Mouse (Mus musculus): ENCODE data around the gene Abcg5. TPM values are rescaled to one million over a fixed set of nuclear protein-coding genes. Genes with fewer than 3 reads are reported as not detected.

Abcg5 gene
- 2.6 and 3.1 TPM in 2 replicates for polyA plus RNA-seq (2012; rRNA removed)

GRCm38 (mm10) chr17:84682734-84683717 is at the start of gene Abcg5:
TSS of gene Abcg5 (minus strand) at chr17:84683011.

GRCm38 (mm10) chr17:84675951-84676366 is 6.9 kb downstream of the Abcg5 start, which contains the start of gene Abcg8:
TSS of gene Abcg8 (plus strand) at chr17:84676302.

GRCm38 (mm10) chr17:84626276-84626856 is 56.4 kb downstream of the Abcg5 start, which contains the start of gene Dync2li1:
TSS of gene Dync2li1 (plus strand) at chr17:84626496.

Other genes starting within 250 kb of the Abcg5 start
- gene Thada, start 216.8 kb downstream of the Abcg5 start, polyA plus RNA-seq (2012; rRNA removed): 6.1 and 6.8 TPM in 2 replicates
- gene Plekhh2, start 171.1 kb downstream of the Abcg5 start, polyA plus RNA-seq (2012; rRNA removed): 4.0 and 7.3 TPM in 2 replicates
- 25.3 and 26.9 TPM in 2 replicates for gene Dync2li1, start 56.5 kb downstream of the Abcg5 start, polyA plus RNA-seq (2012; rRNA removed)
- 0.35 and 0.43 TPM in 2 replicates for gene Abcg8, start 6.7 kb downstream of the Abcg5 start, polyA plus RNA-seq (2012; rRNA removed)
- 23.9 and 25.3 TPM in 2 replicates for gene Lrpprc, start 107.8 kb upstream of the Abcg5 start, polyA plus RNA-seq (2012; rRNA removed)

Measured in central nervous system, embryonic 14 days (tissue).